ENCODE assay signal across 9 mouse cellular contexts in the genomic region with DNA sequence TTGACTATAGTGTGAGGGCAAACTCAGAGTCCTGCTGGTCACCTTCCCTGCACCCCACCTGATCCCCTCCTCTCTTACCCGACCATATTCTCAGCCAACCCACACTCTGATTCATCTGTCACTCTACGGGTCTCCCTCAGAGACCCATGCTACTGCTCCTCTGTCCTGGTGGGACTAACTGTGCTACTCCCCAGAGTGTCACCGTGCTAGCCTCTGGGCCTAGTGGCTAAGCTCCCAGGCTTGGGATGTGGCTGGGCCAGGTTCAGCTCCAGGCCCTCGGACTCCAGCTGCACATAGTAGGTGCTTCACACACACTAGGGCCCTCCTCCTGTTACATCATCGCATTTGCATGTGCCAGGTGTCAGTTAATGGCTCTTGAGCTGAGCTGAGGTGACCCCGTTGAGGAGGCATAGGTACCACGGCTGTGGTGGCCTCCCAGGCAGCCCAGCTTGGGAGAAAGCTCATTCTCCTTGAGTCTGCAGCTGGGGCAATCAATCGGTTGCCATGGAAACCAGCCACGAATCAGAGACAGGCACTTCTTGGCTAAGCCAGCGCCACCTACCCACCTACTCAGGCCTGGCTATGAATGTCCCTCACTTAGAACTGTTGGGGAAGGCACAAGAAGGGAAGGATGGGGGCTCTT. TPM values are rescaled to one million over a fixed set of nuclear protein-coding genes. Genes with fewer than 3 reads are reported as not detected.
DNase-seq lines count a peak whose midpoint lies in the region; ATAC-seq and TF ChIP-seq lines count a peak whose summit lies in the region.
"Had no signal": no experiment of that assay in that cellular context is flagged by ENCODE, and none has a peak within 500 bp of the region (broad histone marks: within the 10 kb centered on the region; RNA-seq: fewer than 3 reads in every experiment).

No protein-coding gene starts in this region.

- H3K4me1 ChIP-seq in forebrain, postnatal 0 days (ENCODE audit: insufficient read depth), result peaks cover 9% of the 10 kb centered on the region; the same call in 1 of the 2 replicates
- H3K4me1 ChIP-seq in heart, embryonic 10.5 days, result peaks cover 27% of the 10 kb centered on the region

- no peaks in the 10 kb centered on the region for H3K9me3 ChIP-seq in forebrain, postnatal 0 days (ENCODE audit: low read length)
- no peaks in the 10 kb centered on the region for H3K9me3 ChIP-seq in heart, embryonic 10.5 days
- H3K9me3 ChIP-seq: limb, embryonic 15.5 days had no signal

- H3K4me3 ChIP-seq in forebrain, postnatal 0 days (ENCODE audit: low read depth, low read length), result no peak overlapping the region
- H3K4me3 ChIP-seq in heart, embryonic 10.5 days, result no peak overlapping the region
- H3K4me3 ChIP-seq: limb, embryonic 15.5 days had no signal

- 26% methylated on average over 10 of the region's 10 CpGs for WGBS in forebrain, postnatal 0 days
- 35% methylated on average over 10 of the region's 10 CpGs for WGBS in heart, embryonic 10.5 days

- peak; percentile 61 for DNase-seq in thymus, postnatal 0 days (ENCODE audit: low spot score)
- no peak for DNase-seq in thymus, postnatal 25 days
- DNase-seq in forebrain, postnatal 0 days, result peak; percentile 82
- DNase-seq in left cerebral cortex, postnatal 25 days (ENCODE audit: low spot score in 2 of 2), result peak; percentile 81 to 89
- DNase-seq in retina, postnatal 7 days (ENCODE audit: low read depth, low spot score), result peak; percentile 33
- DNase-seq in heart, embryonic 10.5 days (ENCODE audit: low spot score), result no peak
- DNase-seq in adrenal gland, adult 18-20 months (ENCODE audit: low spot score in 2 of 2), result no peak
- no peak for DNase-seq in gastrocnemius, adult 18-20 months (ENCODE audit: low spot score)

- intact Hi-C loops in left cerebral cortex, postnatal 25 days (cut with DNase I), result no loop called here

- H3K9ac ChIP-seq in forebrain, postnatal 0 days, result no peak overlapping the region
- H3K9ac ChIP-seq: limb, embryonic 15.5 days had no signal

- TF ChIP-seq CTCF in forebrain, postnatal 0 days (IDR thresholded peaks at IDR 0.05; ENCODE audit: low read depth), result peak; percentile 48

- H3K36me3 ChIP-seq in forebrain, postnatal 0 days (ENCODE audit: insufficient read depth), result no peaks in the 10 kb centered on the region
- H3K36me3 ChIP-seq in heart, embryonic 10.5 days, result no peaks in the 10 kb centered on the region
- H3K36me3 ChIP-seq: limb, embryonic 15.5 days had no signal

- peak overlapping the region; percentile 29; the same call in 1 of the 2 replicates for H3K27ac ChIP-seq in forebrain, postnatal 0 days (ENCODE audit: low read depth, low read length)
- H3K27ac ChIP-seq in heart, embryonic 10.5 days, result no peak overlapping the region
- H3K27ac ChIP-seq: limb, embryonic 15.5 days had no signal

- H3K27me3 ChIP-seq in forebrain, postnatal 0 days (ENCODE audit: insufficient read depth, low read length), result no peaks in the 10 kb centered on the region
- peaks cover 80% of the 10 kb centered on the region for H3K27me3 ChIP-seq in heart, embryonic 10.5 days (ENCODE audit: insufficient read depth, poor library complexity, severe bottlenecking)

- peak; percentile 83 for ATAC-seq in forebrain, postnatal 0 days

- no peak overlapping the region for H3K4me2 ChIP-seq in forebrain, postnatal 0 days (ENCODE audit: low read depth)
- H3K4me2 ChIP-seq: limb, embryonic 15.5 days had no signal

RNA-seq across cellular contexts. Expression of a gene that starts 37.4 kb away (rescaled TPM):
- polyA plus RNA-seq in thymus, postnatal 0 days (2015; fragmentation: Nextera tagmentation; extraction: Ambion mirVana), result 23.0 and 23.7 TPM in 2 replicates
- 5.5 and 9.8 TPM in 2 replicates for total RNA-seq in forebrain, postnatal 0 days (2014; rRNA removed)
- polyA plus RNA-seq in forebrain, postnatal 0 days (2015; fragmentation: Nextera tagmentation; extraction: Ambion mirVana), result 3.9 and 5.5 TPM in 2 replicates
- total RNA-seq in left cerebral cortex, postnatal 25 days (2021), result 10 to 100 TPM; 11.8 to 12.6 TPM
- 2.3 and 5.0 TPM in 2 replicates for polyA plus RNA-seq in heart, embryonic 10.5 days (2016; fragmentation: Nextera tagmentation; extraction: Ambion mirVana)
- total RNA-seq in adrenal gland, adult 18-20 months (2021), result 1 to 10 TPM; 8.0 to 9.9 TPM
- 1 to 10 TPM in 1 of 2 experiments, under 1 TPM in 1; 0.82 to 2.3 TPM for total RNA-seq in gastrocnemius, adult 18-20 months (2021)

Comparison
In these comparisons a context has a peak if more than half of its experiments do, and no peak if none do; other contexts are left out.
1. DNase-seq: peak in thymus, postnatal 0 days (single experiment), forebrain, postnatal 0 days (single experiment), left cerebral cortex, postnatal 25 days (2 of 2) and retina, postnatal 7 days (single experiment); none in thymus, postnatal 25 days (single experiment), heart, embryonic 10.5 days (single experiment), adrenal gland, adult 18-20 months (0 of 2) and gastrocnemius, adult 18-20 months (single experiment).